Mouse (Mus musculus) cerebellum, adult 8-10 months (tissue): ENCODE results near the gene Socs3.

ENCODE experiments used
- DNase-seq: peaks from one replicate; pipeline ENCODE4 v3.0.0; 2022

The Socs3 gene

DNA sequence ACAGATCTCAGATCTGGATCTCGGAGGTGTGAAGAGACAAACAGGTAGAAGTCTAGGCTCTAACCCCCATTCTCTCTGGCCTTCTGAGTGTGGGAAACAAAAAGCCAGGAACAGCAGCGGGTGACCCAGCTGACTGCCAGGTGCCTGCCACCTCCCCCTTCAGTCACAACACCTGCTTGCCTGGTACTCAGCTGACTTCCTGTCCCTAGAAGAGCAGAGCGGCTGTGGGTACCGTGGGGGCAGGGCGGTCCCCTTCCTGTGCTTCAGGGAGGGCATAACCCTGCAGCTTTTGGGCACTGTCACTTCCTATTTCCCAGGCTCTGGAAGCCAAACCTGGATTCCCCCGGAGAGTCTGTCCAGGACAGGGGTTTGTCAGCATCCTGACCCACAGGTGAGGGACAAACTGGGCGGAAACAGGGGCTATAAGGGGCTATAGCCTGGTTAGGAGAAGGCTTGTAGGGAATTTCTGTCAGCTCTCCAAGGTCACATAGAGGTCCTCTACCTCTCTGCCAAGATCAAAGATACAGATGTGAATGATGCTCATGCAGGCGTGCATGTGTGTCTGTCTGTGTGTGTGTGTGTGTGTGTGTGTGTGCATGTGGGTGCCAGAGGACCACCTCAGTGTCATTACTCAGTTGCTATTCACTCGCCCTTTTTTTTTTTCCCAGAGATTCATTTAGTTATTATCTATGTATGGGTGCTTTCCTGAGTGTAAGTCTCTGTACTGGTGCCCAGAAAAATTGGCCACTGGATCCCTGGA is 17.5 kb downstream of the Socs3 start:
- no peak for DNase-seq

DNA sequence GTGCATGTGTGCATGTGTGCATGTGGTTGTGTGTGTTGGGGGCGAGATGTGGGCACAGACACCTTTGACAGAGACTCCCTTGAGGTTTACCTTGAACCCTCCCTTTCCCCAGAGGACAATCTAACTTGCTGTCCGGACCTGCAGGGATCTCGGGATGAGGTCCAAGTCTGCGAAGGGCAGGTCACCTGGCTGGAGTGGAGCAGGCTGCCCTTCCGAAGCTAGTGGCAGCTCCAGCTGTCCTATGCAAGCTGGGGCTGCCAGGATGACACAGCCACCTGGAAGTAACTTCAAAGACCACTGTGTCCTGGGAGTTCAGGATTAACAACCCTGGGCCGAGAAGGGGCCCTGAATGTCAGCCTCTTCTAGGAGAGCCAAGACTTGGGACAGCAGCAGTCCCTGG is 18.5 kb downstream of the Socs3 start:
- DNase-seq, result no peak

- no peak for DNase-seq
These were observed 20.3 kb downstream of the Socs3 start for GRCm38 (mm10) chr11:117949392-117950091.

- no peak for DNase-seq
These were observed 22.8 kb downstream of the Socs3 start for GRCm38 (mm10) chr11:117946996-117947419.

GRCm38 (mm10) chr11:117946195-117946979 is 23.5 kb downstream of the Socs3 start:
- DNase-seq, result no peak

DNA sequence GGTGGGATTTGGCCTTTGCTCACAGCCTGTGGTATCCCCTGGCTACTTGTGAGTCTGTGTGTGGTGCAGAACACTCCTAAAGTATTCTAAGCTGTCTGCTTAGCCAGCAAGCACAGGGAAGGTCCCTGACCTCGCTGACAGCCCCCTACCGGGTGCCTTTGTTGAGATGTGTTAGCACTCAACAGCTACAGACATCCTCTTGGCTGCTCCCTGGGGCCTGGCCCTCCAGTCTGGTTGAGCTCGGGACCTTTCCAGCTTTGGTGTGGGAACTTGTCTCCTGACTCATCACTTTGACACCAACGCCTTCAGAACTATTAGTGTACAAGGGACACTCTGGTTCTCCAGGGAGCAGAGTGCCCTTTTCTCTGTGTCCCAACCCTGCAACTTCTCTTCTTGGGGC is 28.0 kb downstream of the Socs3 start:
- DNase-seq, result no peak

- no peak for DNase-seq
These were observed 28.5 kb downstream of the Socs3 start for GRCm38 (mm10) chr11:117941325-117941834.

- DNase-seq, result no peak
These were observed 29.0 kb downstream of the Socs3 start for GRCm38 (mm10) chr11:117940881-117941280.

- peak; percentile 69 for DNase-seq
These were observed 30.0 kb downstream of the Socs3 start for GRCm38 (mm10) chr11:117939741-117940285.

DNA sequence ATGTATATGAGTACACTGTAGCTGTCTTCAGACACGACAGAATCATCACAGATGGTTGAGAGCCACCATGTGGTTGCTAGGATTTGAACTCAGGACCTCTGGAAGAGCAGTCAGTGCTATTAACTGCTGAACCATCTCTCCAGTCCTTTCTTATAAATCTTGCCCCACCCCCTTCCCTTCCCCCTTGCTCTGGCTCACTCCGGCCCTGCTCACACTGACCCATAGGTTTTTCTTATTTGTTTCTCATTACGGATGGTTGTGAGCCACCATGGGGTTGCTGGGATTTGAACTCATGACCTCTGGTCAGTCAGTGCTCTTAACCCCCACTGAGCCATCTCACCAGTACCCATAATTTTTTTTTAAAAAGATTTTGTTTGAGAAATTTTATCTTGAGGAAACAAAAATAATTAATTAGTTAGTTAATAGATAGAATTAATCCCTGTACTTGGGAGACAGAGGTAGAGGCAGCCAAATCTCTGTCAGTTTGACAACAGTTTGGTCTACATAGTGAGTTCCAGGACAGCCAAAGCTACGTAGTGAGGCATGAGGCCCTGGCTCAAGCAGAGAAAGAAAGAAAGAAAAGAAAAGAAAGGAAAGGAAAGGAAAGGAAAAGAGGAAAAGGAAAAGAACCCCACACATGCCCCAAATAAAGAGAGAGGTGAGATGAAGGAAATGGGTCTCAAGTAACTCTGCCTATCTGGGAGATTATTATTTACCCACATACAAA is 30.7 kb downstream of the Socs3 start:
- no peak for DNase-seq

- peak; percentile 37 for DNase-seq
These were observed 33.6 kb downstream of the Socs3 start for GRCm38 (mm10) chr11:117936202-117936601.

DNA sequence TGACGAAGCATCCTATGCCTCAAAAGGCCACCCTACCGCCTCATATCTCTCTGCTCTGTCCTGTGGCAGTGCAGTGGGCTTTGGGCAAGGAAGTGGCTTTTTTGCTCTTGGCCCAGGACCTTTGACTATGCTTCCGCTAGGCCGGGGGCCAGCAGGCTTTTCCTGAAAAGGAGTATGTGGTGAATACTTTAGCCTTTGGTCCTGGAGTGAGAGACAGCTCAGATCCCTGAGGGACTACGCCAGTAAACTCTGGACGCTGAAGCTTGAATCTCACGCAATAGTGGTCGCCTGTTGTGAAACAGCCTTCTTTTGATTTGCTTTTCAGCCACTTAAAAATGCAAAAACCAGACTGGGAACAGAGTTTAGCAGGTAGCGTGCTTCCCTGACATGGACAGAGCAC is 34.2 kb downstream of the Socs3 start:
- DNase-seq, result no peak

- no peak for DNase-seq
These were observed 35.1 kb downstream of the Socs3 start for GRCm38 (mm10) chr11:117934576-117935368.

DNA sequence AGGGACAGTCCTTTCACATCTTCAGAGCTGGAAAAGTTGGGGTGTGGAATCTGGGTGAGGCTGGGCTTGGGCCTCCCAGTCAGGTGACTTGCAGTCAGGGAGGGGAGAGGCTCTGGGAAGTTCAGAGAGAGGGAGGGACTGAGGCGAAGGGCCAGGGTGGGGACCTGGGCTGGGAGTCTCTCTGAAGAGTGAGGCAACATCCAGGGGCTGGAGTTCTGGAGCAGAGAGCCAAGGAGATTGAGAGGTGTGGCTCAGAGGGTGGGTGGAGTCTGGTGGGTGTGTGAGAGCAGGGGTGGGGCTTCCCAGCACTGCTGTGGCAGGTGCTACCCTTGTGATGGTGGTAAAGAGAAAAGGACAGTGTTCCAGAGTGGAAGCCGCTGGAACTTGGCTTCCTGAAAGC is 35.7 kb downstream of the Socs3 start:
- DNase-seq, result no peak

DNA sequence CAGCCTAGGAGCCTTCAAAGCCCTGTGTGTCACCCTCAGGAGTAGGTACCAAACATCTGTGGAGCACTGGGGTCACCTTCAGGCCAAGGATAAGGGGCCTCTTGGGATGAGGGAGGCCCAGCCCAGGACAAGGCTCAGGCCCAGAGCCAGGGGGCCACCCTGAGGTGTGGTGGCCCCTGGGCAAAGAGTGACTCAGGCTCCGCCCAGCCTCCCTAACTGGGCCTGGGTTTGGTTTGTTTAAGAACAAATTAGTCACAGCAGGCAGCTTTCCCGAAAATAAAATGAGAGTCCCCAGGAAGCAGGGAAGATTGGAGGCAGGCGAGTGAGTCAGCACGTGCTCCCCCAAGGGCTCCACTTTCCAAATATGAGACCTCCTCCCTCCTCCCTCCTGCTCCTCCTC is 37.7 kb downstream of the Socs3 start:
- DNase-seq, result no peak

DNA sequence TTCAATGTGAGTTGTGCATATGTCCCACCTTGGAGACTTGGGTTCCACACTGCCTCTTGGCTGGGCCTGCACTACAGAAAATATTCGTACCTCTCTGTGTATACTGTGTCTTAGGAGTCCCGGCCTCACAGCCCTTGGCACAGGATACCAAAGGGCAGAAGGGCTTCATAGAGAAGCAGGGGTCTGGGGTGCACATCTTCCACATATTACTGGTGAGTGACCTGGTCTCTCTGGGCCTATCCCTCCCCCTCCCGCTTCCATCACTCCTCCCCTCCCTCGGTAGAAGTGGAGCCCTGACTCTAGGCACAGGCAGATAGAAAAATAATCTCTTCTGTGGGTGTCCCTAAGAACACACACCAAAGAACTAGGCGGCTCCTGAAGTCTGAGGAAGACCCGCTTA is 38.3 kb downstream of the Socs3 start:
- no peak for DNase-seq

GRCm38 (mm10) chr11:117930781-117931338 is 39.0 kb downstream of the Socs3 start:
- DNase-seq, result no peak

- DNase-seq, result no peak
These were observed 44.3 kb downstream of the Socs3 start for GRCm38 (mm10) chr11:117925541-117925940.

DNA sequence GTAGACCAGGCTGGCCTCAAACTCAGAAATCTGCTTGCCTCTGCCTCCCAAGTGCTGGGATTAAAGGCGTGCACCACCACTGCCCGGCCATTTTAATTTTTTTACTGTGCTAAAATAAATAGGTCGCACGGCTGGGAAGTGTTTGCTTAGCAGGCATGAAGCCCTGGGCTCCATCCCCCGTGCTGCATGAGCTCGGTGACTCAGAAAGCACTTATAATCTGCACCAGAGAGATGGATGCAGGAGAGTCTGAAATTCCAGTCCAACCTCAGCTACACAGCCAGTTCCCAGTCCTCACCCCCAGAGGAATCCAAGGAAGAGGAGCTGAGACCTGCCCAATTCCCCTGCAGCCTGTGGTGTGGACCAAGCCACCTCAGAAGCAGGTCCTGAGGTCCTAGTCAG is 45.4 kb downstream of the Socs3 start:
- DNase-seq, result no peak

DNA sequence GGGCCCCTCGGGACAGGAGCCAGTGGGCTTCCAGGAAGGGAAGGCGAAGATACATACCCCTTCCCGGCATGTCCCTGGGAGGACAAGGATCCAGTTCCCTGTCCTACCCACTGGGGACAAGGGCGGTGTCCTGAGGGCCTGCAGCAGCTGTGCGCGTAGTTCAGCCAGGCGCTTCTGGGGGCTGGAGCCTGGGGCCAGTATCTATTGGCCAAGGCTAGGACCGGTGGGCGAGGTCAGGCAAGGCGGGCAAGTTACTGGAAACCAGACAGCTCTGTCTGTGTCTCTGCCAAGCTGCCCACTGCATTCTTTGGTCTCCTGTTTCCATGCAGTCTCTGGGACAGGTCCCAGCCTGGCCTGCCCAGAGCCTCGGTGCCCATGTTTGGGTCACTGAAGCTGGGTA is 46.6 kb downstream of the Socs3 start:
- DNase-seq, result no peak

DNA sequence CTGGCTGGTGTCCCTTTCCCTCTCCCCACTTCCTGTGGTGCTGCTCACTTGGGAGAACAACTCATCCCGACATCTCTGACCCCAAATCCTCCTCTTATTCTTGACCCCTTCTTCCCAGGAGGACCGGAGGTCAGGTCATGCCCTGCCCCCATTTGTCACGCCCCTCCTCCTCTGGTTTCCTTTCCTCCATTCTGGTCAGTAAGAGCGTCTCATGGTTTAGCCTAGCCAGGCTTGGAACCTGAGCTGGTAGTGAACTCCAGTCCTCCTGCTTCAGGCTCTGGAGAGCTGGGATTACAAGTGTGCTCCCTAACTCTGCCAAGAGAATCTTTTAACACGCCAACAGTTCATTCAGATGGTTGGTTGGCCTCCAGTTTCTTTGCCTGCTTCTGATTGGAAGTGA is 50.6 kb downstream of the Socs3 start:
- DNase-seq, result no peak
